Mouse (Mus musculus) forebrain, embryonic 12.5 days (tissue): ENCODE data around the gene AU022252. TPM values are rescaled to one million over a fixed set of nuclear protein-coding genes. Genes with fewer than 3 reads are reported as not detected.

ENCODE experiments used
- ATAC-seq: fragments of 200-750 bp; cut with Nextera tagmentation; 2 replicates; pipeline ENCODE4 v1.8.0; 2017; ENCODE audit warnings: moderate TSS enrichment; ENCODE audit not compliant: low FRiP score
- H3K27ac ChIP-seq: fragments of 300-500 bp; sonication (generic); 2 replicates; pipeline ENCODE4 v1.5.1; 2016; ENCODE audit warnings: mild to moderate bottlenecking
- H3K27me3 ChIP-seq: fragments of 300-500 bp; sonication (generic); 2 replicates; pipeline ENCODE4 v1.6.1; 2016; ENCODE audit warnings: mild to moderate bottlenecking
- H3K36me3 ChIP-seq: fragments of 300-500 bp; sonication (generic); replicated peaks from 2 replicates; pipeline ENCODE4 v1.6.1; 2016; ENCODE audit warnings: mild to moderate bottlenecking
- H3K4me1 ChIP-seq: fragments of 300-500 bp; sonication (generic); 2 replicates; pipeline ENCODE4 v1.6.1; 2016
- H3K4me2 ChIP-seq: fragments of 300-500 bp; sonication (generic); 2 replicates; pipeline ENCODE4 v1.6.1; 2016; ENCODE audit warnings: mild to moderate bottlenecking, moderate library complexity
- H3K4me3 ChIP-seq: fragments of 300-500 bp; sonication (generic); replicated peaks from 2 replicates; pipeline ENCODE4 v1.5.1; 2016; ENCODE audit warnings: mild to moderate bottlenecking
- H3K9ac ChIP-seq: fragments of 300-500 bp; sonication (generic); 2 replicates; pipeline ENCODE4 v1.6.1; 2016; ENCODE audit warnings: mild to moderate bottlenecking
- H3K9me3 ChIP-seq: fragments of 300-500 bp; sonication (generic); 2 replicates; pipeline ENCODE4 v1.6.1; 2016
- WGBS: fragments of 180-500 bp; shearing (Covaris S2); methylation state at CpG from one replicate; pipeline ENCODE4 v1.1.7; 2016; 5-methylcytosine and 5-hydroxymethylcytosine counted together
- polyA plus RNA-seq: library from polyadenylated mRNA; unstranded; fragments of >200 nt; fragmentation: Nextera tagmentation; extraction: Ambion mirVana; gene quantifications from 2 replicates; pipeline ENCODE4 v1.2.1, GENCODE M21; 2016

AU022252 gene
- polyA plus RNA-seq, 1 experiment from 2014 or later = 37.8 TPM

DNA sequence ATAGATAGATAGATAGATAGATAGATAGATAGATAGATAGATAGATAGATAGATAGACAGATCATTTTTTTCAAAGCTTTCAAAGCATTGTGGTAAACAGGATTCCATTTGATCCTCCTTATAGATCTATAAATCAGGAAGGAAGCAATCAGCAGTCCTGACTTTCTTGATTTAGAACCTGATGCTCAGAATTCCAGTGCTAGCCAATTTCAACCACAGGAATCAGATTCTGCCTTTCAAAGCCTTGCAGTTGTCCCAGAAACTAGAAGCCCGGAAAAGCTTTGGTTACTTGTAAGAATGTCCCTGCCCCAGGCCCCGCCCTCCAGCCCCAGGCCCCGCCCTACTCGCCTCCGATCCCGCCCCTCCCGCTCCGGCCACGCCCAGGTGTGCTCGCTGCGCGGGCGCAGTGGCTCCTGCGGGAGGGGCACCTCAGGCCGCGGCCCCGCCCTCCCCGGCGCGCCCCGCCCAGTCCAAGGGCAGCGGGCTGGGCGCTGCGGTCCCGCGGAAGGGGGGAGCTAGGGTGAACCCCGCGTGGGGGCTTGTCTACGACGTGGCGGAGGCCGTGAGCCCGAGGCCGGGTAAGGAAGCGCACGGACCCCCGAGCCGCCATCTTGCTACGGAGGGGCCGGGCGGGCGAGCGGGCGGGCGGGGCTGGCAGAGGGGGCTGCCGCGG, 37.5 kb downstream of the AU022252 start, which contains the start of gene Svbp:
TSS of gene Svbp (plus strand) at position 398 of the 673 bp plus-strand sequence.
- Histone ChIP-seq H3K36me3 (no peaks in the 10 kb centered on the region), H3K27ac (peak within 1 kb of the TSS; percentile 69), H3K4me2 (peak within 1 kb of the TSS; percentile 69), H3K4me3 (peak within 1 kb of the TSS; percentile 81), H3K27me3 (no peaks in the 10 kb centered on the region), H3K4me1 (peaks cover 24% of the 10 kb centered on the region), H3K9me3 (no peaks in the 10 kb centered on the region), H3K9ac (peak within 1 kb of the TSS; percentile 80)
- peak; percentile 96 for ATAC-seq
- WGBS = under 1% methylated on average over 46 of the region's 47 CpGs

DNA sequence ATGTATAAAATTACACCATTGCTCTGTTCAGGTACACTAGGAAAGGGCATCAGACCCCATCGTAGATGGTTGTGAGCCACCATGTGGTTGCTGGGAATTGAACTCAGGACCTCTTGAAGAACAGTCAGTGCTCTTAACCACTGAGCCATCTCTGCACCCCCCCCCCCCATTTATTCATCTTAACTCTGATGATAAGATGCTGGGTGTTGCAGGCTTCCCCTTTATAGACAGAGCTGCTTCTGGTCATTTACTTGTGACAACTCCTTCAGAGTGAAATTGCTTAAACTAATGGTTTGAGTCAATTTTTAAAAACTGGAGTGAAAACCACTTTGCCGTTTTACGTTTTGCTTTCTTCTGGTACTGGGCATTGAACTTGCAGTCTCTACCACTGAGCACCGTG, 39.8 kb downstream of the AU022252 start:
- Histone ChIP-seq H3K27ac (no peak overlapping the region), H3K27me3 (no peaks in the 10 kb centered on the region), H3K4me2 (no peak overlapping the region), H3K36me3 (no peaks in the 10 kb centered on the region), H3K4me1 (peaks cover 18% of the 10 kb centered on the region), H3K9ac (no peak overlapping the region), H3K4me3 (no peak overlapping the region), H3K9me3 (no peaks in the 10 kb centered on the region)
- no peak for ATAC-seq
- WGBS = 90% methylated on average over 4 of the region's 4 CpGs

DNA sequence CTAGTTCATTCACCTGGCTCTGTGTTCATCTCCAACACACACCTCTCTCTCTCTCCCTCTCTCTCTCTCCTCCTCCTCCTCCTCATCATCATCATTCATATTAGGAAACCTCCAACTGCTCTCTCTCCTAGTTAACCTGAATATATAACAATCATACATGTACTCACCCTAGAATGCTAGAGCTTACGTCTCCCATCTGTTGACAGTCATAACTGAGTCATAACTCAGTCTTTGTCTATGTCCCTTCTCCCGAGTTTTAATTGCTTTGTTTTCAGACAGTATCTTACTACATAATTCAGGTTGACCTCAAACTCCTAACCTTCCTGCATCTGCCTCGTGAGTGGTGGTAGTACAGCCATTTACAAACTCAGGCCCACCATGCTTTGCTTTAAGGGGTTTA, 41.2 kb downstream of the AU022252 start:
- H3K4me3 ChIP-seq = no peak overlapping the region
- ATAC-seq = no peak
- no peak overlapping the region for H3K27ac ChIP-seq
- H3K36me3 ChIP-seq = no peaks in the 10 kb centered on the region
- WGBS = 76% methylated on average over 3 of the region's 3 CpGs
- H3K4me2 ChIP-seq = no peak overlapping the region
- H3K27me3 ChIP-seq = no peaks in the 10 kb centered on the region
- H3K9ac ChIP-seq = no peak overlapping the region
- peaks cover 5% of the 10 kb centered on the region for H3K4me1 ChIP-seq
- no peaks in the 10 kb centered on the region for H3K9me3 ChIP-seq

DNA sequence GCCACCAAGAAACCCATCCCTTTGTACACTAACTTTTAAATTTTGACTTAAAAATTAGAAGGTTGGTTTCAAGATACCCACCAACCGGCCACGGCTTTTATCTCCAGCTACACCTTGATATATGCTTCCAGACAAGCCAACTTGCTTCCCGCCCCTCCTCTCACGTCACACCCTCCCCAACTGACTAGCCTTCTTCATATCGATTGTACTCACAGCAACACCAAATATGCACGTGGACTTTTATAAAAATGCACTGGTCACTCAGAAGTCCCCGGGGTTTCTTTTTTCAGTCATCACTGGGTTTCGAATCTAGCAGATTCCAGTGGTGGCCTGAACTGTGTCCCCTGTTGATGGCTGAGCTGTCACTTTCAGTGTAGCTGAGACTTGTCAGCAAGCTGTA, 41.9 kb downstream of the AU022252 start:
- Histone ChIP-seq H3K27me3 (0 out of 2 replicates have a peak, but pooled peaks cover 1% of the 10 kb centered on the region), H3K4me3 (no peak overlapping the region), H3K9ac (no peak overlapping the region), H3K9me3 (no peaks in the 10 kb centered on the region), H3K4me2 (no peak overlapping the region), H3K4me1 (no peaks in the 10 kb centered on the region; the same call in 1 of the 2 replicates), H3K36me3 (no peaks in the 10 kb centered on the region), H3K27ac (no peak overlapping the region)
- no peak for ATAC-seq
- 82% methylated on average over 8 of the region's 8 CpGs for WGBS

DNA sequence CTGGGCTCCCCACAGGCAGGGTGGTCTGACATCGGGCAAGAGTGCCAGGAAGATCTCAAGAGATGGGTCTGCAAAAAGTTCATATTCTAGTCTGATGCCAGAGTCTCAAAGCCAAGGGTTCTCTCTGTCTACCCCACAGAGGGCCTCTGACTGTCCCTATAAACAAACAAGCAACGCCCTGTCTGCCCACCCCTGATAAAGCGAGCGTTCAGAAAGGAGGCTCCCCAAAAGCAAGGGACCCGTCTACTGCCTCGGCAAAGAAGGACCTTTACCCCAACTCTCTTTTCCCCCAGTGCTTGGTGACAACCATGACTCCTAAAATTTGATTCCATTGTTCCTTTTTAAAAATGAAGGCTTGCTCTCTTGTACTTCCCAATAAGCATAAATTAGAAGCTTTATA, 42.6 kb downstream of the AU022252 start, which contains the start of gene Ermap:
TSS of gene Ermap (minus strand) at position 148 of the 400 bp plus-strand sequence.
- Histone ChIP-seq H3K9ac (no peak within 1 kb of the TSS), H3K27me3 (0 out of 2 replicates have a peak, but pooled peaks cover 5% of the 10 kb centered on the region), H3K4me1 (no peaks in the 10 kb centered on the region; the same call in 1 of the 2 replicates), H3K4me2 (no peak within 1 kb of the TSS), H3K27ac (no peak within 1 kb of the TSS), H3K4me3 (no peak within 1 kb of the TSS; the same call in 1 of the 2 replicates), H3K36me3 (no peaks in the 10 kb centered on the region), H3K9me3 (no peaks in the 10 kb centered on the region)
- ATAC-seq = no peak
- WGBS = 73% methylated on average over 6 of the region's 6 CpGs

DNA sequence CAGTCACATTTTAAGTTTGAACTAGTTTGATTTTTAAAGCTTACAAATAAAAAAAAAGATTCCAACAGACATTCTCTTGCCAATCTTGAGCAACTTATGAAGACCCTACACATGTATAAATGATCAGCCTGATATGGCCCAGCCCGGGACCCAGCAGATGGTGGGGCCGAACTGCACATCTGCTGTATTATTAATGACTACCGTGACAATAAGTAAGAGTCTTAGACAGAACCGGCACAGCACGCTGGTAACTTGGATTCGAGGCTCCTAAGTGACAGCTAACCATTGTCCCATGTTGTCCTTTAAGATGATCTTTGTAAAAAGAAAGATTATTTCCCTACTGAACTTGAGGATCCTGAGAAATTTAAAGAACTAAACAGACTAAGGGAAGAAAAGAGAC, 43.1 kb downstream of the AU022252 start:
- Histone ChIP-seq H3K36me3 (no peaks in the 10 kb centered on the region), H3K27me3 (0 out of 2 replicates have a peak, but pooled peaks cover 5% of the 10 kb centered on the region), H3K4me3 (no peak overlapping the region; the same call in 1 of the 2 replicates), H3K27ac (no peak overlapping the region), H3K9me3 (no peaks in the 10 kb centered on the region), H3K4me2 (no peak overlapping the region), H3K4me1 (no peaks in the 10 kb centered on the region; the same call in 1 of the 2 replicates), H3K9ac (no peak overlapping the region)
- ATAC-seq = no peak
- WGBS = 73% methylated on average over 6 of the region's 6 CpGs

DNA sequence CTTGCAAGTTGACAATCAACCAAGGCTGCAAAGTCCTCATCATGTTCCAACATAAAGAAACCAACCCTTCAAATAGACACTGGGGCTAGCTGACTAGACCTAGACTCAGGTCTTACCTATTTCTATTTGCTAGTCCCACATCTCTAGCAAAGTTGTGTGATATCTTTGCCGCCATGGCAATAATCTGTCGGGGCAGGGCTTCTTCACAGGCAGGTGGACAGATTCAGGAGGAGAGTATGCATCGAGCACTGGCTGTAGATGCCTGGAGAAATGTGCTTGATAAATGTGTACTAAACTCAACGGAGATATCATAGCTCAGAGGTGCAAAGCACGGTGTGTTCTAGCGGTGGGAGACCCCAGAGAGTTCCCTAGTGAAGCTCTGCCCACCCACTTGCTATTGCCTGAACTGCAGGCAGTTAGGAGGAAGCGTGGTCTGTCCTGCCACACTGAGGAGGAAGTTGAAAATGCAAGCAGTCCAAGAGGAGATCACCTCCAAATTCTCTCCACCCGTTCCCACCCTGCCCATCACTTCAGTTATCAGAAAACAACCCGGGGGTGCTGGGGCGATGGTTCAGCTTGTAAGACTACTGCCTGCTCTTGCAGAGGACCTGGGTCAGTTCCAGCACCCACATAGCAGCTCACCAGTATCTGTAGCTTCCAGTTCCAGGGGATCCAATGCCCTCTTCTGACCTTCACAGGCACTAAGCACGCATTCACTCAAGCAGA, 44.3 kb downstream of the AU022252 start:
- no peak overlapping the region for H3K4me2 ChIP-seq
- H3K9ac ChIP-seq = no peak overlapping the region
- no peak for ATAC-seq
- 63% methylated on average over 11 of the region's 11 CpGs for WGBS
- 0 out of 2 replicates have a peak, but pooled peaks cover 5% of the 10 kb centered on the region for H3K27me3 ChIP-seq
- no peak overlapping the region for H3K27ac ChIP-seq
- H3K36me3 ChIP-seq = no peaks in the 10 kb centered on the region
- H3K9me3 ChIP-seq = no peaks in the 10 kb centered on the region
- H3K4me3 ChIP-seq = no peak overlapping the region
- H3K4me1 ChIP-seq = no peaks in the 10 kb centered on the region; the same call in 1 of the 2 replicates

DNA sequence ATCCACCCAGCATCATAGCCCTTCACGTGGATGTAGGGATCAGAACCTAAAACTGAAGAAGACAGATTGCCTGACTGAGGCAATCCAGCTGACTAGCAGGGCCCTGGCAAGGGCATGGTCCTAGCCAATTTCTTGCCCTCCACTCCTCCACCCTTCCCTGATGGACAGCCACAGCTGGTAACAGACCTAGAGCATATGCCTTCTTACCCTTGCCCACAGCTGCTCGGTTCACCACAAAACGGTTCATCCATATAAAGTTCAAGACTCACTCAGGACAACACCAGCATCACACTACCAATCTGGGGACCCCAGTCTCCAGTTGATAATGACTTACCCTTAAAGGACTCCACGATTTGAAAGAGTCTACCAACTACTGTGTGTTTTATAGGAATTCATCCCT, 46.7 kb downstream of the AU022252 start:
- H3K27ac ChIP-seq = no peak overlapping the region
- H3K9me3 ChIP-seq = no peaks in the 10 kb centered on the region
- H3K27me3 ChIP-seq = 0 out of 2 replicates have a peak, but pooled peaks cover 5% of the 10 kb centered on the region
- H3K4me2 ChIP-seq = no peak overlapping the region
- H3K36me3 ChIP-seq = no peaks in the 10 kb centered on the region
- H3K4me3 ChIP-seq = no peak overlapping the region
- no peak for ATAC-seq
- no peak overlapping the region for H3K9ac ChIP-seq
- WGBS = 83% methylated on average over 4 of the region's 4 CpGs
- H3K4me1 ChIP-seq = no peaks in the 10 kb centered on the region; the same call in 1 of the 2 replicates

DNA sequence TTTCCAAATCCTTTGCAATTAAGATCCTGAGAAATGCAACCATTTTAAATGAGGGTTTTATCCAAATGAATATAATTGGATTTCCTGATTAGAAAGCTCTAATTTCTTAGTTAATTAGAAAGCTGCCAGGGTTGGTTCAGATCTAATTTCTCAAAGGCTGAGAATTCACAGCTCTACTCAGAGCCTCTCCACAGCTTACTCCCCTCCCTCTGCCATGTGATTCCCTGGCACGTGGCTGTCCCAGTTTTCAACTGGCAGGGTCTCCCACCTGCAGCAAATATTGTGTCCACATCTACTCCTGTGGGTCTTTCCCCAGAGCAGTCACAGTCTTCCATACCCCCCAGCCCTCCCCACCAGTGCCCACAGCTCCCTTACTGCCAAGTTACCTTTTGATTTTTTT, 49.0 kb downstream of the AU022252 start:
- Histone ChIP-seq H3K4me3 (no peak overlapping the region), H3K4me1 (no peaks in the 10 kb centered on the region), H3K36me3 (no peaks in the 10 kb centered on the region), H3K9ac (no peak overlapping the region), H3K27me3 (0 out of 2 replicates have a peak, but pooled peaks cover 5% of the 10 kb centered on the region), H3K9me3 (no peaks in the 10 kb centered on the region), H3K27ac (no peak overlapping the region), H3K4me2 (no peak overlapping the region)
- ATAC-seq = no peak
- WGBS = 50% methylated on average over 1 of the region's 1 CpGs

DNA sequence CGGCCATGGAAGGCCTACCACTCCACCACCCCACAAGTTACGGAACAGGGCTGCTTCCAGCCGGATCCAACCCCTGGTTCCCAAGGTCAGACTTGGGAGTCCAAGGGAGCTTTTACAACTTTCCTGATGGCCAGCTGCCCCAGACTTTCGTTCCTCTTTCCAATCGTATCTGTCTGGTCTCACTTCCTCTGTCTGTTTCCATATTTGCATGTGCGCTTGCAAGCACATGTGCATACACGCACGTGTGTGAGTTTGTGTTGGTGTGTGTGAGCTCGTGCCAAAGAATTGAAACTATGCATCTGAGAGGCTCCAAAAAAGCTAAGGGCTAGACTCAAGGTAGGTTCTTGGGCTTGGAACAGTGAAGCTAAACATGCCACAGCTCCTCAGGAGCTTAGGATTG, 51.1 kb downstream of the AU022252 start:
- Histone ChIP-seq H3K9me3 (no peaks in the 10 kb centered on the region), H3K9ac (no peak overlapping the region), H3K4me1 (no peaks in the 10 kb centered on the region), H3K4me2 (no peak overlapping the region), H3K4me3 (no peak overlapping the region), H3K27ac (no peak overlapping the region), H3K27me3 (0 out of 2 replicates have a peak, but pooled peaks cover 11% of the 10 kb centered on the region), H3K36me3 (no peaks in the 10 kb centered on the region)
- 94% methylated on average over 9 of the region's 9 CpGs for WGBS
- ATAC-seq = no peak

DNA sequence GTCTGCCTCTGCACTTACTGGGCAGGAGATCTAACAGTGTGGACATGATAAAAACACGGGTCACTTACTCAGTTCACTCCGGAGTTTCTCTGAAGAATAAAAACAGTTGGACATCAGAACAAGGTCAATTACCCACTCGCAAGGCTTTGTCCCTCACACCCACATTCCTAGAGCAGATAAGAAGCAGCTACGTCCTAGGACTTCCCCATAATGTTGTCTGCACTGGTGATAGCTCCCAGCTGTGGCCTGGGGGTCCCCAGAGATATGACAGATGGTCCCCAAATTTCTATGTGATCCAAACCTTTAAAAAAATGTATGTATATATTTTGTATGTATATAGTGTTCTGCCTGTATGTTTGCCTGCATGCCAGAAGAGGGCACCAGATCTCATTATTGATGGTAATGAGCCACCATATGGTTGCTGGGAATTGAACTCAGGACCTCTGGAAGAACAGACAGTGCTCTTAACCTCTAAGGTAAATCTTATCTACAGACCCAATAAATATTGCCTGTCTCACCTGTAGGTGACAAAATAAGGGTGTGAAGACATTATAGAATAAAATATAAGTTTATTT, 52.3 kb downstream of the AU022252 start:
- no peaks in the 10 kb centered on the region for H3K4me1 ChIP-seq
- H3K27me3 ChIP-seq = 0 out of 2 replicates have a peak, but pooled peaks cover 6% of the 10 kb centered on the region
- H3K36me3 ChIP-seq = no peaks in the 10 kb centered on the region
- no peak overlapping the region for H3K4me2 ChIP-seq
- WGBS = 57% methylated on average over 4 of the region's 4 CpGs
- no peak overlapping the region for H3K9ac ChIP-seq
- no peak overlapping the region for H3K27ac ChIP-seq
- no peak overlapping the region for H3K4me3 ChIP-seq
- H3K9me3 ChIP-seq = no peaks in the 10 kb centered on the region
- no peak for ATAC-seq

DNA sequence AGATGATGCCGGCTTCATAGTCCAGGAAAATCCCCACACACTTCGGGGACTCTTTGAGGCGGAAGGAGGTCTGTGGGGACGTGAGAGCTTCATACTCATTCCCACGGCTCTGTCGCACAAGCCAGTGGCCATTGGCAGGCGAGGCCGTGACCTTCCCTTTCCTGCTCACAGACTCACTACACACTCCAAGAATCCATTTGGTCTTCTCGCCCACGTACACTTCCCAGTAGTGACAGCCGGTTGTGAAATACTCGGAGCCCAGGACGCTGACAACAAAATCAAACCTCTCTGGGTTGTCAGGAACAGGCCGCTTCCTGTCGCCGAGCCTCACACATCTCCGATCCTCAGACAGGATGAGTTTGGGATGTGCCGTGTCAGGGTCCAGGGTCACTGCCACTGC, 54.2 kb downstream of the AU022252 start:
- Histone ChIP-seq H3K36me3 (no peaks in the 10 kb centered on the region), H3K27ac (no peak overlapping the region), H3K4me1 (peaks cover under 1% of the 10 kb centered on the region), H3K27me3 (0 out of 2 replicates have a peak, but pooled peaks cover 6% of the 10 kb centered on the region), H3K9me3 (no peaks in the 10 kb centered on the region), H3K9ac (no peak overlapping the region), H3K4me3 (no peak overlapping the region), H3K4me2 (no peak overlapping the region)
- ATAC-seq = no peak
- 84% methylated on average over 18 of the region's 18 CpGs for WGBS
